Mouse (Mus musculus) lung, postnatal 10 days (tissue): ENCODE results near the gene Gm19345.

Experiments
- DNase-seq: peaks from one replicate; pipeline ENCODE4 v3.0.0; 2021

Gene Gm19345

DNA sequence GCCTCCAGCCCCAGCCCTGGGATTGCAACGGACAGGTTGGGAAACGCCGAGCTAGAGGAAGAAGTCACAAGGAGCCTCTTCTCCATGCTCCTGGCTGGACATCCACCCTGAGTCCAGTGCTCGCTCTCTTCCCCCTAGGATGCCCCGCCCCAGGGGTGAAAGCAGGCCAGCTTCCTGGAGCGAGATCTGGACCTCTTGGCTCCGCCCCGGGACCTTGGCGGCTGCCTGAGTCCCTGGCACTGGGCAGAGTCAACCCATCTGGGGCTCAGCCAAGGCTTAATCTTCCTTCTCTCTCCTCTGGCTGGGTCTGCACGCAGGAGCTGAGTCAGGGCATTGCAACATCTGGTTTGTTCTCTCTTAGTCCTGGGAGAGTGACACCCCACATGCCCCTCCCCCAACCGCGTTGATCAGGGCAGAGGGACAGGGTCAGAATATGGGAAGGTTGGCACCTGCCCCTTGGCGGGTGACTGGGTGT lies 21.1 kb upstream of the Gm19345 start:
- DNase-seq, result peak; percentile 94

DNA sequence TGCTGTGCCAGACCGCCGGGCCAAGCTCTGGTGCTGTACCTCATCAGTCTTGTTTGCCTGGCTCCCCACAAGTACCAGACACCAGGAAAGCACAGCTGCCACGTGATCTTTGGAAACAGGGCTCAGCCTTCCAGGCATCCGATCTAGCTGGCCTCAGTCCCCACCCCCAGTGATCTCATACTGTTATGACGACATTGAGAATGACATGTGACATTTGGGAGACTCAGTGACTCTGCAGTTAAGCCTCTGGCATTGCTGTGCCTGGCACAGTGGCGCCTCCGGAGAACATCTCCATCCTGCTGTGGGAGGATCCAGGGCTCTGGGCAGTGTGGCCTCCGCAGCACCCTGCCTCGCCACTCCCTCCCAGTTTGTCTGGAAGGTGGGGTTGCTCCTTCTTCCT lies 20.0 kb upstream of the Gm19345 start:
- DNase-seq, result peak; percentile 55

DNA sequence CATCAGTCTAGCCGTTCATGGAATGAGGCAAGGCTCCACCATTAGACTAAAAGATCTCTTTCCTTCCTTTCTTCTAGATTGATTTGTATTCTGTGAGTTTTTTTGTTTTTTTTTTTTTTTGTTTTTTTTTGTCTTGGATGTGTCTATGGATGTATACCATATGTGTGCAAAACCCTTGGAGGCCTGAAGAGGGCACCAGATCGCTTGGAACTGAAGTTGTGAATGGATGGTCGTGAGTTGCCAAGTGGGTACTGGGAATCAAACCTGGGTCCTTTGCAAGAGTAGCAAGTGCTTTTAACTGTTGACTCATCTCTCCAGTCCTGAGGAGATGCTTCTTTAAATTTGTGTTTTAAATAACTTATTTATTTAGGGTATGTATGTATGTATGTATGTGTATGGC lies 17.7 kb upstream of the Gm19345 start:
- DNase-seq, result no peak

DNA sequence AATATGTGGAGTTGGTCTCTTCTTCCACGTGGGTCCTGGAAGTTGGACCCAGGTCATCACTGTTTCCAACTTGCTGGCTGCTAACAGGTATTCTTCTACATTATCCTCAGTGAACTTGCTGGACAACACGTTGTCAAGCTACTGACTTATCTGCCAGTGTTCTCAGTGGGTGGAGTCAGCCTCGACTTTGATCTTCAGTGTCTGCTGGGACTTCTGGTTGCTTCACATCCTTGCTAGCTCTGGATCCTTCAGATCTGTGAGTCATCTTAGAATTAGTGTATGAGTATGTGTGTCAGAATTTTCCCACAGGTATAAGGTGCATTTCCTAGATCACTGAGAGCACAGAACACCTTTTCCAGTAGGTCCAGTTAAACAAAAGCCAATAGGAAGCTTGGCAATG lies 15.0 kb upstream of the Gm19345 start:
- DNase-seq, result no peak

DNA sequence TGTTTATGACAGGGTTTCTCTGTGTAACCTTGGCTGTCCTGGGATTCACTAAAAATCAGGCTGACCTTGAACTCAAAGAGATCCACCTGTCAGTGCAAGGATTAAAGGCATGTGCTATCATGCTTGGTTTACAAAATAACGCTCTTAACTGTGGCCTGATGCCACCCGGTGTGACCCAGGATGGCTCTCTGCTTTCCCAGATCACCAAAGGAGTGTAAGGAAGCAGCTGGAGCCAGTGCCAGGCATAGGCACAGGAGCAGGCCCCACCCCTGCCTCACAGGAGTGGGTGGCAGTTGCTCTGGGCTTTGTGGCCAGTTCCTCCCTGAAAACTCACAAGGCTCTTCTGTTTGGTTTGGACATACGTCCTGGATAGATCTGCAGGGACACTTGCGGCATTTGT lies 11.4 kb upstream of the Gm19345 start:
- DNase-seq, result no peak

DNA sequence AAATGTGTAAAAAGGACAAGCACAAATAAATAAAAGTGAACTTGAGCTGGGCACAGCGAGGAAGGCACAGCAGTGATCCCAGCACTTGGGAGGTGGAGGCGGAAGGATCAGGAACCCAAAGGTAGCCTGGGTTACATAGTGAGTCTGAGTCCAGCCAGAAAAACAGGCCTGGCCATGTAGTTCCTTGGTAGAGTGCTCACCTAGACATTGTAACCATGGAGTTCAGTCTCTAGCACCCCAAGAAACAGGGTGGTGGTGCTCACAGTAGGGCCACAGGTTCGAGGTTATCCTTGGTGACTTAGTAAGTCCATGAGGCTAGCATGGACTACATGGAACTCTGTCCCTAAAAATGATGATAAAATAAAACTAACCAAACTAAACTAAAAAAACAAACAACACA lies 10.9 kb upstream of the Gm19345 start:
- DNase-seq, result no peak

DNA sequence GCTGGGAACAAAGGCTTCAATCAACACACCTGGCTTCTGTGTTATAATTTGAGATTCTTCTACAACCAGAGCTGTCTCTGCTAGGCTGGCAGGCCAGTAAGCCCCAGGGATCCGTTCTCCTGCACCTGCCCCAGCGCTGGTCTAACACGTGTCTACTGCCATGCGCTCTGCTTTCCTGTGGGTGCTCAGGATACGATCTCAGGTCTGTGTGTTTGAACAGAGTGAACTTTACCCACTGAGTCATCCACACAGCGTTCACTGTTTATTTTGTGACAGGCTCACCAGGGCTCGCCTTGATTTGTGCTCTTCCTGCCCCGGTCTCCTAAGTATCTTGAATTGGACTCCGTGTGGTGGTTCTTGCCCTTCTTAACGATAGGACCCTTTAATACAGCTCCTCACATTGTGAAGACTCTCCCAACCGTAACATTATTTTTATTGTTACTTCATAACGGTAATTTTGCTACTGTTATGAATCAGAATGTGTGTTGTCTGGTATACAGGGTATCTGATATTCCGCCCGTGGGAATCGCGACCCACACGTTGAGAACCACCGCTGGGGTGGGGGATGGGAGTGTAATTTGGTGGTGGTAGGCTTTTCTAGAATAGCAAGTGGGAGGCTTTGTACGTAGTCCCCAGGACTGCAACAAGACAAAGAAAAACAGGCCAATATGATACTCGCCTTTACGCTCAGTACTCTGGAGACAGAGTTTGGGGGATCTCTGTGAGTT lies 10.0 kb upstream of the Gm19345 start:
- DNase-seq, result no peak

DNA sequence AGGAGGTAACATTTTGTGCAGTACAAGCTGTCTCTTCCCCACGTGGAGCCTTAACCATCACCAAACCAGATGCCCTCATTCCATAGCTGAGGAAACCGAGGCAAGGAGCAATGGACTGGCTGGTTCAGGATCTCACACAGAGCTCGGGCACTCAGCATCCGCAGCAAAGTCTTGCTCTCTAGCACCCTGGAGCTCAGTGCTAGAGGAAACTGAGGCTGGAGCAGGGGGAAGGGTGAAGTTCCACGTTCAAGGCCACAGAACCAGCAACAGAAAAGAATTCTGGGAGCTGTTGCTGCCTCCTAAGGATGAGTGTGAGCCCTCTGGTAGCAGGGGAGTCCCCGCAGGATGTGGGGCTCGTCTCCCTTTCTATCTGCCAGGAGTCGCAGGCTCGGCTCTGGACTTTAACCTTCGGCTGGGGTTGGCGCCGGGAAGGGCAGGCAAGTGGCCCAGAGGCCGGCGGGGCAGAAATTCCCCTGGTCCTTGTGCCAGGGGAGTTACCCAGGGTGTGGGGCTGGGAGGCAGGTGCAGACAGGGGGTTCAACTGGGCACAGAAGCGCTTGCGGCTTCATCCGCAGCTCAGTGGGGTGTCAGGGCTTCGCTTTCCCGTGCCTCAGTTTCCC lies 8.8 kb upstream of the Gm19345 start:
- no peak for DNase-seq

DNA sequence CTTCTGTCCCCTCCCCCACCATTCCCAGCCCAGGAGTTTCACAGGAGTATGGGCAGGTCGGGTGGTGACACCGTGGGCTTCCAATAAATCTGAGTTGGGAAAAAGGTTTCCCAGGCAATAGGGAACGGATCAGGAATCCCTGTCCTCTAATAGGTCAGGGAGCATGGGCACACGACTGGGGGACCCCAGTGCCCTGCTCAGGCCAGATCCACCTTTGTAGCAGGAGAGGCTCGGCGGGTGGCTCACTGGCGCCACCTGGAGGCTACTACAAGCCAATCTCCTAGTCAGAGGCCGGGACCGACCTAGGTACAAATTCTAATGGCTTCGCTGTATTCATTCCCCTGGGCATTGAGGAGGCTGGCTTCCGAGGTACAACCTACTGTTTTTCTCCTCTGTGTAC lies 8.2 kb upstream of the Gm19345 start:
- peak; percentile 77 for DNase-seq

DNA sequence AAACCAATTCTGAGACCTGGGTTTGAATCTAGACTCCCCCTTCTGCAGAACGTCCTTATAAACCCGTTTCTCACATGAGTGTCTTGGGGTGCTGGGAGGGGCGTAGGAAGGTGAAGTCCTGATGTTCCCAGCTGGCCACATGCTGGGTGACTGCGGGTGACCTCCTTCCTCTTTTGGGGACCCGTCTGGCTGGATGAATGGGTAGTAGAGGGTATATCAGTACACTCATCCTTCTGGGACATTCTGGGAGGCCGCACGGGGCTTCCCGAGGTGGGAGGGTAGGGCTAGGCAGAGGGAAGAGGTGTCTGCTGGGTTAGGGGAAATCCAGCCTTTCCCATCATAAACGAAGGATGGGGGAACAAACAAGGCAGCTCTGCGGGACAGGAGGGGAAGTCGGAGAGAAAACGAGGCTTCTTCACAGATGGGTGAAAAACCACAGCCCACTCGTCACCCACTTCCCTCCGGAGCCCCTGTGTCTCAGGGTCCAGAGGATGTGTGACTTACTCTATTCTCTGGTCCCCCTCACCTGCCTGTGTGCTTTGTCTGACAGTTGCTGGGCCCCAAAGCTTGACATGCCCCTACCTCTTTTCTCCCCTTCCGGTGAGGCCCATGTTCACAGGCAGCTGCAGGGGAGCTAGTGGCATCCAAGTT lies 7.2 kb upstream of the Gm19345 start:
- no peak for DNase-seq

DNA sequence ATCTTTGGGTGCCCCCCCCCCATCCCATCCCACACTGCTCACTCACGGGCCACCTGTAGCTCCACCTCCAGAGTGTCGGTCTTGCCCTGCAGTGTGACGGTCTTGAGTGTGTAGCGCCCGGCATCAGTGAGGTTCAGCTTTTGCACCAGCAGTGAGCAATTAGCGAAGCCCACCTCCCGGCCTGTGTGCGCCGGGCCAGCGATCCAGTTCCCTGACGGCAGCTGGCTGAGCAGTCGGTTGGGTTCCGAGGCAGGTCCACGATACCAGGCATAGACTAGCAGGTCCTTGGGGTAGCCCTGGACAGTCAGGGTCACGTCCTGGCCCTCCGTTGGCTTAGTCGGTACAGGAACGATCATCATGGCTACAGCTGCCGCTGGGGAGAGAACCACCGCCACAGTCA lies 1.7 kb downstream of the Gm19345 start:
- DNase-seq, result no peak

DNA sequence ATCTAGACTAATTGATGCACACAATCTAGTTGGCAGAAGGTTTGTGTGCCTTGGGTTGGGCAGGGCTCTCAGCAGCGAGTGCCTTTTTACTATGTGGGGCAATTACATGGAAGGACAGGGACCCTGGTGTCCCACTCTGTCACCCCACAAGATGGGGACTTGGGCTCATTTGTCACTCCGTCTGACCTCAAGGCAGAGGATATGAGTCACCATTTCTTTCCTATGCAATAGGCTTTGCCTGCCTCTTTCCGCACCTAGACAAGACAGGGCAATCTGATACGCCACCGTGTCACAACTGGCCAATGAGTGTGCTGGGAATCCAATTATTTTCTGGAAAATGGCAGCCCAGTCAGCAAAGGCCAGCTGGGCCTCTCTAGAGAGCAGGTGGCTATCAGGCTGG lies 3.9 kb downstream of the Gm19345 start:
- no peak for DNase-seq

DNA sequence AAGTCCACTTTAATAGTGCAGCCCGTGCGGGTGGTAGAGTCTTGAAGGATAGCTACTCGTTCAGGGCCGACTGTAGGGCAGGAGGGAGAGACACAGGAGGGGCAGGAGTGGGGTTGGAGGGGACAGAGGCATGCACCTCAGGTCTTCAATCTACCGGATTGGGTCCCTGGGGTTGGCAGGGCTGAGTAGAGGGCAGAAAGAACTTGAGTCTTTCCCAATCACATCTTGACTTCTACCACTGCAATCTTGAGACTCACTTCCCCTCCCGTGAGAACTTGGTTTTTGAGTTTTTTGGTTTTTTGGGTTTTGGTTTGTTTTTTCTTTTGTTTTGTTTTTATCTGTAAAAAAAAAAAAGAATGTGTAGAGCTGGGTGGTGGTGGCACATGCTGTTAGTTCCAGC lies 4.5 kb downstream of the Gm19345 start:
- no peak for DNase-seq

DNA sequence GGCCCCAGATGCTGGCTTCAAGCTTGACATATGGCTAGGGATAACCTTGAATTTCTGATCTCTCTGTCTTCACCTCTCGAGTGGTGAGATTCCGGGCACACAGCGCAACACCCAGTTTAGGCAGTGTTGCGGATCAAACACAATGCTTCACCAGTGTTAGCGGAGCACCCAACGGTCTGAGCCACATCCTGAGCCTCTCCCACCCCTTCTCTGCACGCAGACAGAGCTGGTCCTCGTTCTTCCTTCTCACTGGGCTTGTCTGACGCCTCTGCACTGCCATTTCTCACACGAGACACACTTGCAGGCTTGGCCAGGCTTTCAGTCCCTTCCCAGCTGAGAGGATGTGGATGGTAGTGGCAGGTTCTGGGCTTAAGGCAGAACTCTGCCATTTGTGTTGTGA lies 7.9 kb downstream of the Gm19345 start:
- DNase-seq, result no peak

DNA sequence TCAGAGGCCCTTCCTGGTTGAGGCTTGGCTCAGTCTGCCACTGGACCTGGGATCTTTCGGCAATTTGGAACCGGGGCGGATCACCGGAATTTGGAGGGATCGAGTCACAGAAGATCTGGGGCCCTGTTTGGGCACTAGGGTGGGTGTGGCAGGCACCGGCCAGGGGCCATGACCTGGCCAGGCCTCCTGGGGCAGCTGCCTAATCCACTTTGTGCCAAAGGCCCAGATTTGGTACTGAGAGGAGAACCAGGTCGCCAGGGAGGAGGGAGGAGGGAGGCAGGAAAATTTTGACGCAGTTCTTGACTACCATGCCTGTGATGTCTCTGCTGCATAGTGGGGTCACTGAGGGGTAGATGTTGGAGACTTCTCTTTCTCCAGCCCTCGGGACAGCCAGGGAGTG lies 9.4 kb downstream of the Gm19345 start, which contains the start of gene Ceacam16:
TSS of gene Ceacam16 (minus strand) at position 101 of the 400 bp plus-strand sequence.
- DNase-seq, result no peak

DNA sequence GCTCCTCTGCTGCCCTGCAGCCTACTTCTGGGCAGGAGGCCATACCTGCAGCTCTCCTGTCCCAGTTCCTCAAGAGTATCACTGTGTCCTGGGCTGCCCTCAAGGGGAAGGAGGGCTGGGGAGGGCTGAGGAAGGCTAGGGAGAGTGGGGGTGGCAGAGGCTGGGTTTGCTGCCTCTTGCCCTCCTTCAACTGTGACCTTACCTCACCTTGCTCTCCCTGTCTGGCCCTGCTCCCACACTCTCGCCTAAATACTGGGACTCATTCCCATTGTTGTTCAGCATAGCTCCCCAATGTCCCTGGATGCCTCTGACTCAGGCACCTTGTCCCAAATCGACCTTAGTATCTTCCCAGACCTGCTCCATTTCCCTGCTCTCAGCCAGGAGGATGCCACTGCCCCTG lies 12.4 kb downstream of the Gm19345 start:
- DNase-seq, result no peak

DNA sequence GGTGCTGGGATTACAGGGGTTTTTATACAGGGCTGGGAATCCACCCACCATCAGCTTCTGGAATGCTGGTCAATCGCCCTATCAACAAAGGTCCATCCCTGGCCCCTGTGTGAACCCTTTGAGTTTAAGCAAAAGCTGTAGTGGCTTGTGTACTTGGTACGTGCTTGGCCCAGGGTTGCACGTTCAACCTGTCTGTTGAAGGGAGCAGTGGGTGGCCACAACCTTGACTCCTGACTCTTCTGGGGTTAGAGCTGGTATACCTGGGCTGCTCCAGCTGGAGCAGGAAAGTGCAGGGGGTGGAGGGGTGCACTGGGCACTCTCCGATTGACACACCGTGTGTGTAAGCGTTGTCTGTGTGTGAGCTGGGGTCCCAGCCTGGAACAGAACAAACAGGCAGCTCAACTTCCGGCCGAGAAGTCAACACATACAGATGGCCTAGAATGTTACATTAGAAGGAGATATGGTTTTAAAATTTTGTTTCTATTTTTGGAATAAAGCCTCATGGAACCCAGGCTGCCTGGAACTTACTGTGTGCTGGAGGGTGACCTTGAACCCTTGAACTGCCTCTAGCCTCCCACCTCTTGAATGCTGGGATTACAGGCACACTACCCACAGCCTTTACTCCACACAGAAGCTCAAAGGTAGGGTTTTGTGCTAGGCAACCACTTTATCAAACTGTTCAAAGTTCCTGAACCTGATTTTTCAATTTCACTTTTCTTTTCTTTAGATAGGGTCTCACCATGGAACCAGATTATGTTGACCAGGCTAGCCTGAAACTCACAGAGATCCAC lies 13.6 kb downstream of the Gm19345 start:
- no peak for DNase-seq

DNA sequence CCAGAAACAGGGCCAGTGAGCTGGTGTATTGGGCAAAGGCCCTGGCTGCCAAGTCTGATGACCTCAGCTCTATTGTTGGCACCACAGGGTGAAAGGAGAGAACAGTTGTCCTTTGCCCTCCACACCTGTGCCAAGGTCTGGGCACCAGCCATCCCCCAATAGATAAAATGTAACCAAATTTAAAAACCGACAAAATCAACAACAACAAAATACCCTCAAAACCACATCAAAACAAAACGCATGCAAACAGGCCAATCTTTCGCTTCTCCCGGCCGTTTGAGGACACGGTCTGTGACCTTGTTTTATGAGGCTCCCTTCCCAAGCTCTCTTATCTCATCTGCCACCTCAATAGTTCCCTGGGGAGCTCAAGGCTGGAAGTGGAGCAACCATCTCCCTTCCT lies 14.7 kb downstream of the Gm19345 start:
- no peak for DNase-seq

DNA sequence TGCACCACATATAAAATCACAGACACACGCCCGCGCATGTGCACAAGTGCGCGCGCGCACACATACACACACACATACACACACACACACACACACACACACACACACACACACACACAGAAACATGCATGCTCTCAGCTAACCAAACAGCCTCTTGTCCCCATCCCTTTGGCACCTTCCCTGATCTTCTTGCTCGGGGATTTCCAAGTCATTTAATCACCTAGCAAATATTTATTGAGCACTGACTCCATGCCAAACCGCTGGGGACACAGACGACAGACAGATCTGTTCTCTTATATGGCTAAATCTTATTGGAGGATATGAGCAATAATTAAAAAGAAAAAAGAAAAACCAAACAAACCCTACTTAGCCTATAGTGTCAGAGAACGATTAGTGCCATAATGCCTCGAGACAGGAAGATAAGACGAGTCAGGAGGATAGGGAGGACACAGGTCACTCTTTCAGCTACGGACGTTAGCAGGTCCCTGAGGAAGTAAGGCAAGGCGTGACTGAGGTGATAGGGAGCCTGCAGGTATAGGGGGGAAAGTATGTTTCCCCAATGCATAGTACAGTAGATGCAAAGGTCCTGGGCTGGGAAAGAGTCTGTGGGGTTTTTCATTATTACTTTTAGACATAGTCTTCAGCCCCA lies 16.1 kb downstream of the Gm19345 start:
- DNase-seq, result no peak

DNA sequence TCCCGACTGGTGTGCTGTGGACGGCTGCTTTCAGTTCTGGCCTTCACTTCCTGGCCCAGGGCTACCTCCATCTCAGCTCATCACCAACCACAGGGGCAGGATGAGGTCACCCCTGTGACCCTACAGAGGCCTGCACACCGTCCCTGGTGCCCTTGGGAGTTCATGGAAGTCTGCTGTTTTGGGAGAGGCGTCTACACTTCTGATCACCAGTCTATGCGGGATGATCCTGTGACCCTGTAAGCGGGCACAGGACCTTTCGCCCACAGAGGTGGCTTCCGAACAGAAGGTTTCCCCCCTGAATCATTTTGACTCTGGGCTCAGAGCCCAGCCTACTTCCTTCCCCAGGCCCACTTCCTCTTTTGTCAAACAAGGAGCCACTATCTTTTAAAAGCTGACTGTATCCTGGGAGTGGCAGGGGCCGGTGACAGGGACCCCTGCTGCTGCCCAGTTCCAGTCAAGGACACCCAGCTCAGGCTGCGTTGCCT lies 19.4 kb downstream of the Gm19345 start:
- peak; percentile 51 for DNase-seq

DNA sequence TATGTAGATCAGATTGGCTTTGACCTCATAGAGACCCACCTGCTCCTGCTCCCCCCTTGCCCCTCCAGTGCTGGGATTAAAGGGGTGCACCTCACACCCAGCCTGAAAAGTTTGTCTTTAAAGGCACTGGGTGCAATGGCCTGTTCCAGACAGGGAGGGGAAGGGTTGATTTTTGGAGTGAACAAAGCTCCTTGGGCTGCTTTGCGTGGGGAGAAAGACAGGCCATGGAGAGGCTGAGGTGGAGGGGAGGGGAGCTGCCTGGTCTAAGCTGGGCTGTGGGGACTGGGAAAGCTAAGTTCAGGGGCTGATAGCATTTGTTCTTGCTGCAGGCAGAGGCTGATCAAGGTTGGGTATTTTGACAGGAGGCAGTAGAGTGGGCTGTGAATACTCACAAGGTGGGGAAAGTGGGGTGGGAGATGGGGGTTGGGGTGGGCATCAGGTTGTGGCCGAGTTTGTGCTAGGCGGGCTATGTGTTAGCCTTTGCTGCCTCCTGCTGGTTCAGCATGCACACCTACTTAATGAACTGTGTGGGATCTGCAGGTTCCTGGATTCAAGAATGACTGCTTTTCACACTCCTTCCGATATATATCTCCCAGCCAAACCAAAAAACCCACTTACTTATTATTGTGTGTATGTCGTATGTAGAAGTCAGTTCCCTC lies 20.3 kb downstream of the Gm19345 start:
- DNase-seq, result peak; percentile 63
